In the genomic region with DNA sequence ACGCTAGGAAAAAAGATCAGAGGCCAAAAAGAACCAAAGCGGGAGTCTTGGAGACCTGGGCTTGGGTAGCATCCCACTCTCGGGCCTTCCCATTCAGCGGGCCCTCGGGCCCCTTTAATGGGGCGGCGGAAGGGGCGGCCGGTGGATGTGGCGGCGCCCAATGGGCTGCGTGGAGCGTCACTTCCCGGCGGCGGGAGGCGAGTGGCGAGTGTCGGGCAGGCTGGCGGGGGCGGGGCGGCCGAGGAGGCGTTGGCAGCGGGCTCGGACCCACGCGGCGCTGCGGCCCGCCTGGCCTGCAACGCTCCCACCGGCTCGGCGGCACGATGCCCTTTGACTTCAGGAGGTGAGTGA, we compare ENCODE assay signal across 8 mouse cellular contexts. TPM values are rescaled to one million over a fixed set of nuclear protein-coding genes. Genes with fewer than 3 reads are reported as not detected.
DNase-seq lines count a peak whose midpoint lies in the region; ATAC-seq and TF ChIP-seq lines count a peak whose summit lies in the region.

A gene (plus strand): TSS at position 200 of the 351 bp plus-strand sequence.

- peak; percentile 91 for ATAC-seq in frontal cortex, adult (ENCODE audit: low TSS enrichment)
- peak; percentile 92 to 94 for ATAC-seq in hematopoietic stem cell, adult 5-6 weeks (replicated peaks in 1 of 2; ENCODE audit: insufficient read depth in 1 of 2, low FRiP score in 2 of 2, low TSS enrichment in 1 of 2, low read depth in 1 of 2, poor library complexity in 2 of 2, severe bottlenecking in 2 of 2)
- peak; percentile 95 for ATAC-seq in lung, embryonic 14.5 days (ENCODE audit: insufficient read depth)
- ATAC-seq in neutrophil, adult 5-6 weeks (ENCODE audit: extremely low read depth, insufficient number of reproducible peaks, low FRiP score, poor library complexity, severe bottlenecking) = peak; percentile 91

- H3K9me3 ChIP-seq in MEL (replicated peaks; ENCODE audit: insufficient read depth, low read length) = no peaks in the 10 kb centered on the region
- no peaks in the 10 kb centered on the region; the same call in 1 of the 2 replicates for H3K9me3 ChIP-seq in lung, embryonic 14.5 days (ENCODE audit: low read depth, low read length)

- H3K27me3 ChIP-seq in MEL (ENCODE audit: control insufficient read depth in 1 of 2, insufficient read depth in 2 of 2, low read length in 2 of 2) = peaks cover 0 to under 1% of the 10 kb centered on the region in 2 experiments; a peak in 2 of 4 replicates
- no peaks in the 10 kb centered on the region for H3K27me3 ChIP-seq in lung, embryonic 14.5 days (ENCODE audit: insufficient read depth, low read length)

- 0% methylated on average over 34 of the region's 36 CpGs for WGBS in lung, embryonic 14.5 days

- H3K4me2 ChIP-seq in lung, embryonic 14.5 days = peak within 1 kb of the TSS; percentile 97

- TF ChIP-seq EP300 in MEL (IDR thresholded peaks at IDR 0.05; ENCODE audit: low read depth in 1 of 2, low read length in 2 of 2) = no peak; a peak in 1 of 4 replicates

- H3K4me3 ChIP-seq in MEL (ENCODE audit: control insufficient read depth in 1 of 2, insufficient read depth in 1 of 2, low read depth in 2 of 2, low read length in 2 of 2) = peak within 1 kb of the TSS; percentile 65 to 96
- H3K4me3 ChIP-seq in lung, embryonic 14.5 days (ENCODE audit: low read depth, low read length) = peak within 1 kb of the TSS; percentile 89

- H3K27ac ChIP-seq in MEL (ENCODE audit: control insufficient read depth, low read depth, low read length) = peak within 1 kb of the TSS; percentile 52
- peak within 1 kb of the TSS; percentile 74 for H3K27ac ChIP-seq in lung, embryonic 14.5 days (ENCODE audit: low read depth)

- TF ChIP-seq POLR2A in MEL (IDR thresholded peaks at IDR 0.05; ENCODE audit: control insufficient read depth in 1 of 2, insufficient read depth in 1 of 2, low read depth in 1 of 2, low read length in 2 of 2, poor library complexity in 1 of 2) = peak; percentile 25 to 83; a peak in 2 of 4 replicates

- peaks cover 22% of the 10 kb centered on the region for H3K79me2 ChIP-seq in MEL (ENCODE audit: control insufficient read depth, insufficient read depth, low read length, poor library complexity)

- DNase-seq in MEL (ENCODE audit: low read depth, low spot score) = peak; percentile 86
- peak; percentile 91 for DNase-seq in cerebellum, adult 8-10 months
- peak; percentile 80 to 88 for DNase-seq in layer of hippocampus, adult 8-10 months (ENCODE audit: low spot score in 2 of 2)
- peak; percentile 94 for DNase-seq in lung, embryonic 14.5 days
- peak; percentile 72 to 78 for DNase-seq in thymus, adult 18-20 months

- peaks cover 0 to 2% of the 10 kb centered on the region in 2 experiments; a peak in 1 of 4 replicates for H3K4me1 ChIP-seq in MEL (ENCODE audit: control insufficient read depth in 1 of 2, insufficient read depth in 2 of 2, low read length in 2 of 2)
- peaks cover 11% of the 10 kb centered on the region; the same call in 1 of the 2 replicates for H3K4me1 ChIP-seq in lung, embryonic 14.5 days (ENCODE audit: insufficient read depth)

- no peak for TF ChIP-seq CTCF in MEL (IDR thresholded peaks at IDR 0.05 in 2 of 3, conservative IDR thresholded peaks at IDR 0.05 in 1 of 3; ENCODE audit: control insufficient read depth in 1 of 3, insufficient read depth in 1 of 3, low read depth in 2 of 3, low read length in 3 of 3, poor library complexity in 1 of 3, severe bottlenecking in 1 of 3)
- TF ChIP-seq CTCF in lung, embryonic 14.5 days (IDR thresholded peaks at IDR 0.05; ENCODE audit: low read depth) = no peak

- H3K36me3 ChIP-seq in MEL (ENCODE audit: control insufficient read depth in 1 of 2, insufficient read depth in 2 of 2, low read length in 2 of 2) = peaks cover 0 to 3% of the 10 kb centered on the region in 2 experiments; a peak in 3 of 4 replicates
- peaks cover 26% of the 10 kb centered on the region for H3K36me3 ChIP-seq in lung, embryonic 14.5 days (ENCODE audit: insufficient read depth)

- H3K9ac ChIP-seq in MEL (ENCODE audit: control insufficient read depth, low read depth, low read length, poor library complexity, severe bottlenecking) = peak within 1 kb of the TSS; percentile 86
- H3K9ac ChIP-seq in lung, embryonic 14.5 days = peak within 1 kb of the TSS; percentile 87

- TF ChIP-seq RAD21 in MEL (IDR thresholded peaks at IDR 0.05; ENCODE audit: low read depth, low read length) = no peak

TF ChIP-seq in MEL, 35 proteins besides CTCF, POLR2A, EP300 and RAD21:
- TF ChIP-seq NRF1 (IDR thresholded peaks at IDR 0.05; ENCODE audit: insufficient read depth, low read depth, low read length, poor library complexity, severe bottlenecking) = no peak
- TF ChIP-seq NELFE (IDR thresholded peaks at IDR 0.05; ENCODE audit: low read depth, low read length) = peak; percentile 74
- peak; percentile 39; the same call in 1 of the 2 replicates for TF ChIP-seq TCF12 (IDR thresholded peaks at IDR 0.05; ENCODE audit: low read depth, low read length)
- no peak for TF ChIP-seq TAL1 (IDR thresholded peaks at IDR 0.05; ENCODE audit: low read length)
- TF ChIP-seq CHD1 (IDR thresholded peaks at IDR 0.05; ENCODE audit: low read depth, low read length) = no peak
- no peak for TF ChIP-seq ZKSCAN1 (IDR thresholded peaks at IDR 0.05; ENCODE audit: low read depth, low read length)
- TF ChIP-seq ZC3H11A (IDR thresholded peaks at IDR 0.05; ENCODE audit: low read depth, low read length) = no peak
- TF ChIP-seq ELF1 (IDR thresholded peaks at IDR 0.05; ENCODE audit: low read depth, low read length) = peak; percentile 43; the same call in 1 of the 2 replicates
- no peak for TF ChIP-seq USF1 (IDR thresholded peaks at IDR 0.05; ENCODE audit: low read depth, low read length)
- no peak for TF ChIP-seq SMC3 (IDR thresholded peaks at IDR 0.05; ENCODE audit: low read depth, low read length)
- 0 out of 2 replicates have a peak, but pooled peaks have one; percentile 20 for TF ChIP-seq MAFK (IDR thresholded peaks at IDR 0.05; ENCODE audit: borderline replicate concordance, low read depth, low read length)
- TF ChIP-seq RCOR1 (IDR thresholded peaks at IDR 0.05; ENCODE audit: low read depth, low read length) = 0 out of 2 replicates have a peak, but pooled peaks have one; percentile 33
- peak; percentile 80 for TF ChIP-seq HCFC1 (IDR thresholded peaks at IDR 0.05; ENCODE audit: low read depth, low read length)
- TF ChIP-seq ZMIZ1 (IDR thresholded peaks at IDR 0.05; ENCODE audit: low read depth, low read length) = peak; percentile 88
- no peak for TF ChIP-seq POLR2AphosphoS5 (IDR thresholded peaks at IDR 0.05; ENCODE audit: borderline replicate concordance, low read depth, low read length)
- no peak for TF ChIP-seq MYB (IDR thresholded peaks at IDR 0.05; ENCODE audit: low read depth, low read length)
- peak; percentile 65; the same call in 1 of the 2 replicates for TF ChIP-seq SIN3A (IDR thresholded peaks at IDR 0.05; ENCODE audit: low read length)
- TF ChIP-seq KAT2A (conservative IDR thresholded peaks at IDR 0.05; ENCODE audit: low read depth, low read length) = peak; percentile 41; the same call in 1 of the 2 replicates
- peak; percentile 66 for TF ChIP-seq TBP (IDR thresholded peaks at IDR 0.05; ENCODE audit: low read depth, low read length)
- TF ChIP-seq USF2 (IDR thresholded peaks at IDR 0.05; ENCODE audit: borderline replicate concordance in 1 of 2, insufficient read depth in 1 of 2, low read depth in 1 of 2, low read length in 2 of 2) = no peak
- peak; percentile 96 for TF ChIP-seq MXI1 (IDR thresholded peaks at IDR 0.05; ENCODE audit: low read depth, low read length)
- TF ChIP-seq MAX (IDR thresholded peaks at IDR 0.05; ENCODE audit: low read length) = peak; percentile 58; the same call in 1 of the 2 replicates
- TF ChIP-seq BHLHE40 (IDR thresholded peaks at IDR 0.05; ENCODE audit: borderline replicate concordance, low read depth, low read length) = no peak
- TF ChIP-seq UBTF (IDR thresholded peaks at IDR 0.05; ENCODE audit: borderline replicate concordance, insufficient read depth, low read depth, low read length) = no peak
- peak; percentile 71 for TF ChIP-seq MAZ (IDR thresholded peaks at IDR 0.05; ENCODE audit: low read depth, low read length)
- peak; percentile 46; the same call in 1 of the 2 replicates for TF ChIP-seq ETS1 (IDR thresholded peaks at IDR 0.05; ENCODE audit: low read depth, low read length)
- peak; percentile 37; the same call in 1 of the 2 replicates for TF ChIP-seq MYC (IDR thresholded peaks at IDR 0.05; ENCODE audit: low read depth, low read length)
- no peak for TF ChIP-seq E2F4 (IDR thresholded peaks at IDR 0.05; ENCODE audit: borderline replicate concordance, low read depth, low read length)

RNA-seq across cellular contexts. Expression of the gene that starts here (rescaled TPM):
- total RNA-seq in MEL (2012; rRNA removed) = 73.8 and 78.5 TPM in 2 replicates
- 100 to 1,000 TPM in 1 of 2 experiments, 10 to 100 TPM in 1; 95.6 to 730 TPM for polyA plus RNA-seq in MEL (2012; ENCODE audit: insufficient read depth in 1 of 2, insufficient read length in 2 of 2, low read depth in 1 of 2, low replicate concordance in 2 of 2, missing spikeins in 1 of 2)
- 46.1 and 67.5 TPM in 2 replicates for total RNA-seq in hematopoietic stem cell, adult 5-6 weeks (2017)
- total RNA-seq in layer of hippocampus, adult 8-10 months (2022) = 100 to 1,000 TPM; 118 to 152 (median 136) TPM
- polyA plus RNA-seq in lung, embryonic 14.5 days (2014; fragmentation: Nextera tagmentation; extraction: Ambion mirVana) = 125 and 127 TPM in 2 replicates
- 22.7 and 26.3 TPM in 2 replicates for total RNA-seq in neutrophil, adult 5-6 weeks (2017)

Comparison
In these comparisons a context has a peak if more than half of its experiments do, and no peak if none do; other contexts are left out.
1. Peak in every context shown above with its lines: DNase-seq, ATAC-seq, H3K4me3 ChIP-seq and H3K27ac ChIP-seq.